Mouse (Mus musculus) activated CD4-positive, CD25-positive, alpha-beta regulatory T cell, adult 9 weeks (primary cell): Measurements from ENCODE around the gene Krtap15. TPM values are rescaled to one million over a fixed set of nuclear protein-coding genes. Genes with fewer than 3 reads are reported as not detected.

Experiments
- polyA plus RNA-seq: library from polyadenylated mRNA; unstranded; fragments of 100-300 nt; shearing (Covaris generic); gene quantifications from one replicate; pipeline ENCODE4 v1.2.1, GENCODE M21; 2017

The Krtap15 gene
- polyA plus RNA-seq = not detected

DNA sequence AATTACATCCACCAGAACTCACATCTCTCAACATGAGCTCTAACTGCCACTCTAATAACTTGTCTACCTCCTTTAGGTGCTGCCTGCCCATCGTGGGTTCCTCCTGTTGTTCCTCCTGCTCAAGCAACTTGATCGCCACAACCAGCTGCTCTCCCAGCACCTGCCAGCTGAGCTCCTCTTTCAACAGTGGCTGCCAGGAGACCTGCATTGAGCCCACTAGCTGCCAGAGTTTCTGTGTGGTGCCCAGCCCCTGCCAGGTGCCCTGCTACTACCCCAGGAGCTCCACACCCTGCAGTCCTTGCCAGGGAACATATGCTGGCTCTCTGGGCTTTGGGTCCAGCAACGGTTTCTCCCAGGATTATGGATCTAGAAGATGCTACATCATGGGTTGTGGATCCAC lies at the start of gene Krtap15:
Gene Krtap15 (plus strand): TSS at position 150 of the 400 bp plus-strand sequence.

DNA sequence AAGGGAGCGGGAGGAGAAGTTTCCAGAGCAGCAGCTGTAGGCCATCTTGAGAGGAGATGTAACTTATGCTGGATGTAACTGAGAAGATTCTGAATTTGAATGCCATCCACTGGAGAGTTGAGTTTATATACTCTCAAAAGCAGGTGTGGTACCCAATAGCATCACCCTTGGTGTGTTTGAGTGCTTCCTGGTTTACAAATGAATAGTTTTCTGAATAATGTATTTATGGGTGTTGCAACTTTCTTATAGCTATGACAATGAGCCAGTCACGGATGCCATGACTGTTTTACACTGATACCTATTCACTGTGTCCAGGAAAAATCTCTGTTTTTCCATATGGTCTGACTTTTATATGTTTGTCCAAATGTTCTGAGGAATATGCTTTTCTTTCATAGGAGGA lies 45.9 kb upstream of the Krtap15 start, which contains the start of gene 2310057N15Rik:
Gene 2310057N15Rik (minus strand): TSS at position 101 of the 400 bp plus-strand sequence.

DNA sequence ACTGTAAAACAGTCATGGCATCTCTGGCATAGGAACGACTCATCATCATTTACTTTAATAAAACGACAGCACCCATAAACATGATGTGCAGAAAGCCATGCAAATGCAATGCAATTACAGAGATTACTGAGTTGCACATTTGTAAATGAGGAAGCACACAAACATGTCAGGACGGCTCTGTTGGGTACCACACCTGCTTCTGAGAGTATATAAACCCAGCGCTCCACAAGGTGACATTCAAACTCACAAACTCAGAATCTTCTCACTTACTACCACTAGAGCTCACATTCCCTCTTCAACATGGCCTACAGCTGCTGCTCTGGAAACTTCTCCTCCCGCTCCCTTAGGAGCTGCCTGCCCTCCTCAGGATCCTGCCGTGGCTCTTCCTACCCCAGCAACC lies 42.4 kb upstream of the Krtap15 start, which contains the start of gene Gm5965:
Gene Gm5965 (plus strand): TSS at position 301 of the 400 bp plus-strand sequence.

DNA sequence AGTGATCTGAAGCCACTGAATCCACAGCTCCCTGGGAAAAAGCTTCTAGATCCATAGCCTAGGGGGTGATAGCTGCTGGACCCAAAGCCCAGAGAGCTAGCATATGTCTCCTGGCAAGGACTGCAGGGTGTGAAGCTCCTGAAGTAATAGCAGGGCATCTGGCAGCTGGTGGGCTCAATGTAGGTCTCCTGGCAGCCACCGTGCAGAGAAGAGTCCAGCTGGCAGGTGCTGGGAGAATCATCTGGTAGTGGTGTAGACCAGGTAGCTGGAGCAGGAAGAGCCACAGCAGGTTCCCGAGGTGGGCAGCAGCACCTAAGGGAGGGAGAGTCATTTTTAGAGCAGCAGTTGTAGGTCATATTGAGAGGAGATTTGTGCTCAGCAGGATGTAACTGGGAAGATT lies 8.2 kb upstream of the Krtap15 start, which contains the start of gene Gm20741:
Gene Gm20741 (minus strand): TSS at position 394 of the 400 bp plus-strand sequence.

DNA sequence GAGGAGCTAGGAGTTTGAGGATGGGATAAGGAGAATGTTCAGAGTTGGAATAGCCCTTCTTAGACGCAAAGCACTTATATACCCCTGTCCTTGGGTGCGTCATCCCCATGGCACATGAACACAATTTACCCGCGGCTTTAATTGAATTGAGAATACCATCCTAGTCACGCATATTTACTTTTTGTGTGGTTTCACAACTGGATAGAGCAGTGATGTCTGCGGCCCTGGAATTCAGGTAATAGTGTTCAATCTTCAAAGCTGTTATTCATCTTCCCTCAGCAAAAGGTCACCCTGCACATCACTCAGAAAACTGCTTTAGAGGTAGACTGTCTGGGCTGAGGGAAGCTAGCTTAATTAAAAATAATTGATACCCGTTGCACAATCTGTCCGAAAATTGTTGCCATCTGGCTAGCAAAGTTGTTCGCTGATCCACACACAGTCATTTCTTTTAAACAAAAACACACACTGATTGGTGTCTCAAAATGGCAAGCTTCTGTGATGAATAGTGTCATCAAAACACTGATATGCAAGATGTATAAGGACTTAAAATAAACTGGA lies 6.2 kb downstream of the Krtap15 start, which contains the start of gene Krtap14:
Gene Krtap14 (minus strand): TSS at position 51 of the 558 bp plus-strand sequence.

DNA sequence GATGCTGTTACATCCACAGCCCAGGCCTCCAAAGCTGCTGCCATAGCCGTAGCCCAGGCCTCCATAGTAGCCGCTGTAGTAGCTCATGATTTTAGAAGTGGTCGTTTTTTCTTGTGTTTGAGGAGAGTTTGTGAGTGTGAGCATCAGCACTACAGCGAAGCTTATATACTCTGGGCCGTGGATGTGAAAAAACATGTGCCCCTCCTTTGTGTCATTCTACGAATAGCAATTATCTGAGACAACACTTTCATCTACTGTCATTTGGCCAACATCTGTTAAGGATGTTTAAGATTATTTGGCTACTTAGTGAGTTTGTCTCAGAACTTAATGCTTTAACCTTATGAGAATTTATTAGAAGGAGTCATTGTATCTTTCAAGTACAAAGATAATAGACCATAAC lies 49.3 kb downstream of the Krtap15 start, which contains the start of gene Krtap19-1:
Gene Krtap19-1 (minus strand): TSS at position 101 of the 400 bp plus-strand sequence.

DNA sequence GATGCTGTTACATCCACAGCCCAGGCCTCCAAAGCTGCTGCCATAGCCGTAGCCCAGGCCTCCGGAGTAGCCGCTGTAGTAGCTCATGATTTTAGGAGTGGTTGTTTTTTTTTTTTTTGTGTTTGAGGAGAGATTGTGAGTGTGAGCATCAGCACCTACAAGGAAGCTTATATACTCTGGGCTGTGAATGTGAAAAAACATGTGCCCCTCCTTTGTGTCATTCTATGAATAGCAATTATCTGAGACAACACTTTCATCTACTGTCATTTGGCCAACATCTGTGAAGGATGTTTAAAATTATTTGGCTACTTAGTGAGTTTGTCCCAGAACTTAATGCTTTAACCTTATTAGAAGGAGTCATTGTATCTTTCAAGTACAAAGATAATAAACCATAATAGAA lies 54.2 kb downstream of the Krtap15 start, which contains the start of gene Krtap19-2:
Gene Krtap19-2 (minus strand): TSS at position 101 of the 400 bp plus-strand sequence.

DNA sequence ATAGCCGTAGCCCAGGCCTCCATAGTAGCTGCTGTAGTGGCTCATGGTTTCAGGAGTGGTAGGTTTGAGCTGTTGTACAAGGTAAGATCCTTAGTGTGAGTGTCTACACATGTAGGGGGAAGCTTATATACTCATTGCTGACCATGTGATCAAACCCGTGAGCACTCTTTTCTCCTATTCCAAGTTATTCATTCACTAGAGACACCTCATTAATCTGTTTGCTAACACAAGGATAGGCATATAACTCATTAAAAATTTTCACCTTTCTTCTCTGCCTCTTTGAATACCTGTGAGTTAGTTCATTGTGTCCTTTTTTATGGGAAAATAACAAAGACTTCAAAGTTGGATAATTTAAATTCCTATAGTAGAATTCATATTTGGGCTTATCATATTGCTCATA lies 57.9 kb downstream of the Krtap15 start, which contains the start of gene Krtap19-3:
Gene Krtap19-3 (minus strand): TSS at position 101 of the 400 bp plus-strand sequence.

Other genes starting within 250 kb of the Krtap15 start
- not detected for gene Krtap24-1, start 207.9 kb upstream of the Krtap15 start, polyA plus RNA-seq
- gene 2310079G19Rik, start 192.5 kb upstream of the Krtap15 start, polyA plus RNA-seq = not detected
- not detected for gene Krtap26-1, start 172.4 kb upstream of the Krtap15 start, polyA plus RNA-seq
- gene Krtap27-1, start 148.5 kb upstream of the Krtap15 start, polyA plus RNA-seq = not detected
- gene 2310061N02Rik, start 112.3 kb upstream of the Krtap15 start, polyA plus RNA-seq = not detected
- gene Krtap13-1, start 91.4 kb upstream of the Krtap15 start, polyA plus RNA-seq = not detected
- not detected for gene Krtap13, start 68.6 kb upstream of the Krtap15 start, polyA plus RNA-seq
- gene 2310034C09Rik, start 61.4 kb upstream of the Krtap15 start, polyA plus RNA-seq = not detected
- gene 2310057N15Rik, start 46.0 kb upstream of the Krtap15 start, polyA plus RNA-seq = not detected
- not detected for gene Gm5965, start 42.3 kb upstream of the Krtap15 start, polyA plus RNA-seq
- gene Gm20741, start 8.0 kb upstream of the Krtap15 start, polyA plus RNA-seq = not detected
- not detected for gene Krtap14, start 5.9 kb downstream of the Krtap15 start, polyA plus RNA-seq
- gene Krtap19-1, start 49.2 kb downstream of the Krtap15 start, polyA plus RNA-seq = not detected
- not detected for gene Krtap19-2, start 54.1 kb downstream of the Krtap15 start, polyA plus RNA-seq
- not detected for gene Krtap19-3, start 57.8 kb downstream of the Krtap15 start, polyA plus RNA-seq
- not detected for gene Krtap19-4, start 64.9 kb downstream of the Krtap15 start, polyA plus RNA-seq
- not detected for gene Krtap19-5, start 76.2 kb downstream of the Krtap15 start, polyA plus RNA-seq
- not detected for gene Krtap19-9b, start 112.0 kb downstream of the Krtap15 start, polyA plus RNA-seq
- gene Krtap16-3, start 142.7 kb downstream of the Krtap15 start, polyA plus RNA-seq = not detected
- gene Krtap22-2, start 190.5 kb downstream of the Krtap15 start, polyA plus RNA-seq = not detected
- not detected for gene Gm10229, start 195.1 kb downstream of the Krtap15 start, polyA plus RNA-seq
- not detected for gene Krtap6-1, start 211.5 kb downstream of the Krtap15 start, polyA plus RNA-seq
- not detected for gene Gm10228, start 221.3 kb downstream of the Krtap15 start, polyA plus RNA-seq
- gene Krtap6-5, start 227.7 kb downstream of the Krtap15 start, polyA plus RNA-seq = not detected
- not detected for gene 1110025L11Rik, start 243.8 kb downstream of the Krtap15 start, polyA plus RNA-seq